Mouse (Mus musculus) lung, postnatal 0 days (tissue): ENCODE data around the gene Magi1.

Experiments
- CTCF ChIP-seq: IDR thresholded peaks from 2 replicates; pipeline ENCODE4 v1.5.1; 2016; ENCODE audit warnings: antibody characterized with exemption, mild to moderate bottlenecking
- EP300 ChIP-seq: IDR thresholded peaks from 2 replicates; pipeline ENCODE4 v1.6.1; 2016; ENCODE audit warnings: antibody characterized with exemption, mild to moderate bottlenecking, control low read depth

GRCm38 (mm10) chr6:94257831-94258173, 25.9 kb downstream of the Magi1 start:
- TF ChIP-seq CTCF = no peak
- no peak for TF ChIP-seq EP300
